Mouse (Mus musculus) liver, embryonic 14.5 days (tissue): Measurements from ENCODE around the gene Gm21627. TPM values are rescaled to one million over a fixed set of nuclear protein-coding genes. Genes with fewer than 3 reads are reported as not detected.
"Not testable (repeated sequence)": the region's sequence is repeated elsewhere in the genome, so short reads cannot be mapped to it uniquely, and the experiment has no call there.

Experiments used
- ATAC-seq: fragments of 200-750 bp; cut with Nextera tagmentation; 2 replicates; pipeline ENCODE4 v1.8.0; 2017; ENCODE audit warnings: moderate number of reproducible peaks, mild to moderate bottlenecking, moderate library complexity; ENCODE audit not compliant: insufficient read depth
- DNase-seq, 3 experiments: peaks; one replicate each; pipeline ENCODE4 v3.0.0-alpha.2; 2012 to 2013; ENCODE audit warnings: low read depth in 3 of 3, low spot score in 3 of 3
- H3K27ac ChIP-seq: fragments of 300-500 bp; sonication (generic); 2 replicates; pipeline ENCODE4 v1.5.1; 2014; ENCODE audit warnings: moderate library complexity, mild to moderate bottlenecking, control low read depth, inconsistent platforms
- H3K27me3 ChIP-seq: fragments of 300-500 bp; sonication (generic); 2 replicates; pipeline ENCODE4 v1.6.1; 2014; ENCODE audit warnings: mild to moderate bottlenecking, low read length, moderate library complexity; ENCODE audit not compliant: control insufficient read depth, insufficient read depth
- H3K36me3 ChIP-seq: fragments of 300-500 bp; sonication (generic); replicated peaks from 2 replicates; pipeline ENCODE4 v1.6.1; 2014; ENCODE audit warnings: low read depth; ENCODE audit not compliant: control insufficient read depth, insufficient read depth
- H3K4me1 ChIP-seq, 2 experiments: fragments of 200-500 bp in 1 of 2; fragments of 300-500 bp in 1 of 2; sonication (generic) in 1 of 2; replicated peaks; 2 replicates each; pipeline ENCODE4 v1.6.1; 2012 to 2014; ENCODE audit warnings: antibody characterized with exemption in 1 of 2, inconsistent platforms in 1 of 2, low read length in 1 of 2; ENCODE audit not compliant: control insufficient read depth in 2 of 2, insufficient read depth in 2 of 2
- H3K4me2 ChIP-seq: fragments of 300-500 bp; sonication (generic); 2 replicates; pipeline ENCODE4 v1.6.1; 2014; ENCODE audit warnings: low read depth, mild to moderate bottlenecking, control low read depth, moderate library complexity
- H3K4me3 ChIP-seq, 2 experiments: fragments of 200-500 bp in 1 of 2; fragments of 300-500 bp in 1 of 2; sonication (generic) in 1 of 2; 2 replicates each; pipeline ENCODE4 v1.5.1; 2012 to 2014; ENCODE audit warnings: low read depth in 2 of 2, low read length in 2 of 2, mild to moderate bottlenecking in 2 of 2, control low read depth in 1 of 2, inconsistent platforms in 1 of 2, moderate library complexity in 1 of 2; ENCODE audit not compliant: insufficient read depth in 1 of 2
- H3K9ac ChIP-seq: fragments of 300-500 bp; sonication (generic); replicated peaks from 2 replicates; pipeline ENCODE4 v1.6.1; 2014; ENCODE audit warnings: mild to moderate bottlenecking, control low read depth, moderate library complexity
- H3K9me3 ChIP-seq: fragments of 300-500 bp; sonication (generic); 2 replicates; pipeline ENCODE4 v1.6.1; 2016; ENCODE audit warnings: low read length, mixed read lengths; ENCODE audit not compliant: control insufficient read depth
- WGBS: fragments of 180-500 bp; shearing (Covaris S2); extraction: QIAGEN DNeasy Blood & Tissue Kit; methylation state at CpG from one replicate; pipeline ENCODE4 v1.1.7; 2014; ENCODE audit not compliant: insufficient replicate concordance; 5-methylcytosine and 5-hydroxymethylcytosine counted together
- polyA plus RNA-seq, 2 experiments: library from polyadenylated mRNA; depleted of rRNA in 1 of 2; stranded (reverse) in 1 of 2; unstranded in 1 of 2; fragments of >200 nt; fragmentation: Nextera tagmentation in 1 of 2; extraction: Ambion mirVana in 1 of 2; gene quantifications; 2 replicates each; pipeline versions ENCODE4 v1.2.1 to v1.2.3; 2012 to 2014

Gene Gm21627
- polyA plus RNA-seq (2012; rRNA removed) (not detected in 2 replicates), polyA plus RNA-seq (2014; fragmentation: Nextera tagmentation; extraction: Ambion mirVana) (not detected in 2 replicates)

GRCm38 (mm10) chrY:63228127-63228526, at the start of gene Gm21627:
TSS of gene Gm21627 (plus strand) at chrY:63228427.
- H3K4me1 ChIP-seq, H3K4me2 ChIP-seq, ATAC-seq, H3K9me3 ChIP-seq, H3K4me3 ChIP-seq, H3K27me3 ChIP-seq, DNase-seq, H3K9ac ChIP-seq, H3K36me3 ChIP-seq, H3K27ac ChIP-seq: not testable (repeated sequence)
- WGBS, result no CpG with 5 or more reads among the region's 6 CpGs
